Mouse (Mus musculus) lung, adult 2 months (tissue): ENCODE data around the gene Trip11.

Source experiments
- CTCF ChIP-seq: fragments of 200-500 bp; IDR thresholded peaks from 2 replicates; pipeline ENCODE4 v1.5.1; 2011; ENCODE audit warnings: mild to moderate bottlenecking, low read length, control low read depth; ENCODE audit not compliant: insufficient read depth
- POLR2A ChIP-seq: fragments of 200-500 bp; IDR thresholded peaks from 2 replicates; pipeline ENCODE4 v1.6.1; 2011; ENCODE audit warnings: low read depth, mild to moderate bottlenecking, control low read depth, low read length, borderline replicate concordance; ENCODE audit errors: extremely low read depth

DNA sequence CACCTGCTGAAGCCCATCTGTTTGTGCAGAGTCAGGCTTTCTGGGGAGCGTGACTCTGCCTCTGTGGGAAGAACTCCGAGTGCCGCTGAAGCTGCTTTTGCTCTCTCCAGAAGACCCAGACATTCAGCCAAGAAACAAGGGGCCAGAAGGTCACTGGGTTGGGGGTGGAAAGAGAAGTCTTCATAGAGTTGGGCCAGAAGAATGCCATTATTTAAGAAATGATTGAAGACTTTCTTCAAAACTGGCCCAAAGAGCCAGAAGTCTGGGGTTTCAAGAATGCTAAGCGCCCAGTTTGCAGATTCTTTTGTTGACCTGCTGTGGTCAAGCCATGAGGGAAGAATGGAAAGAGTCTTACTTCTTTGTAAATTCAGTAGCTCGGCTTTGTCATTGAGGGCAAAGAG, 119.8 kb downstream of the Trip11 start:
- TF ChIP-seq POLR2A (no peak), CTCF (no peak)
